Mouse (Mus musculus) limb, embryonic 11.5 days (tissue): Measurements from ENCODE around the gene Pld5. TPM values are rescaled to one million over a fixed set of nuclear protein-coding genes. Genes with fewer than 3 reads are reported as not detected.

Source experiments
- ATAC-seq: fragments of 200-750 bp; cut with Nextera tagmentation; 2 replicates; pipeline ENCODE4 v1.8.0; 2017; ENCODE audit warnings: low read depth; ENCODE audit not compliant: insufficient number of reproducible peaks, low FRiP score, low TSS enrichment
- DNase-seq: peaks from one replicate; pipeline ENCODE4 v3.0.0-alpha.2; 2015; ENCODE audit warnings: low spot score
- H3K27ac ChIP-seq: fragments of 300-500 bp; sonication (generic); replicated peaks from 2 replicates; pipeline ENCODE4 v1.5.1; 2014; ENCODE audit warnings: low read depth, mild to moderate bottlenecking, low read length
- H3K27me3 ChIP-seq: fragments of 300-500 bp; sonication (generic); 2 replicates; pipeline ENCODE4 v1.6.1; 2014; ENCODE audit warnings: mild to moderate bottlenecking, low read length, mixed read lengths; ENCODE audit not compliant: control insufficient read depth, insufficient read depth
- H3K36me3 ChIP-seq: fragments of 300-500 bp; sonication (generic); 2 replicates; pipeline ENCODE4 v1.6.1; 2014; ENCODE audit warnings: mild to moderate bottlenecking, low read length, moderate library complexity, mixed read lengths; ENCODE audit not compliant: control insufficient read depth, insufficient read depth
- H3K4me1 ChIP-seq: fragments of 300-500 bp; sonication (generic); 2 replicates; pipeline ENCODE4 v1.6.1; 2014; ENCODE audit warnings: low read length, mixed read lengths; ENCODE audit not compliant: control insufficient read depth, insufficient read depth
- H3K4me2 ChIP-seq: fragments of 300-500 bp; sonication (generic); 2 replicates; pipeline ENCODE4 v1.6.1; 2014; ENCODE audit warnings: low read depth, mild to moderate bottlenecking, moderate library complexity; ENCODE audit not compliant: severe bottlenecking
- H3K4me3 ChIP-seq: fragments of 300-500 bp; sonication (generic); 2 replicates; pipeline ENCODE4 v1.5.1; 2014; ENCODE audit warnings: low read depth, low read length
- H3K9ac ChIP-seq: fragments of 300-500 bp; sonication (generic); 2 replicates; pipeline ENCODE4 v1.6.1; 2014; ENCODE audit warnings: mild to moderate bottlenecking, low read length
- H3K9me3 ChIP-seq: fragments of 300-500 bp; sonication (generic); 2 replicates; pipeline ENCODE4 v1.6.1; 2016; ENCODE audit warnings: low read length; ENCODE audit not compliant: control insufficient read depth
- WGBS: fragments of 180-500 bp; shearing (Covaris S2); extraction: QIAGEN DNeasy Blood & Tissue Kit; methylation state at CpG from one replicate; pipeline ENCODE4 v1.1.7; 2014; 5-methylcytosine and 5-hydroxymethylcytosine counted together
- polyA plus RNA-seq: library from polyadenylated mRNA; unstranded; fragments of >200 nt; fragmentation: Nextera tagmentation; extraction: Ambion mirVana; gene quantifications from 2 replicates; pipeline ENCODE4 v1.2.1, GENCODE M21; 2014

Pld5 gene
- polyA plus RNA-seq, 1 experiment from 2014 or later, result 0.16 TPM

- no peaks in the 10 kb centered on the region for H3K36me3 ChIP-seq
- no peak for DNase-seq
- H3K4me2 ChIP-seq, result no peak within 1 kb of the TSS
- ATAC-seq, result no peak
- no peaks in the 10 kb centered on the region for H3K4me1 ChIP-seq
- 90% methylated on average over 9 of the region's 9 CpGs for WGBS
- H3K9me3 ChIP-seq, result no peaks in the 10 kb centered on the region
- no peaks in the 10 kb centered on the region for H3K27me3 ChIP-seq
- H3K4me3 ChIP-seq, result no peak within 1 kb of the TSS
- H3K27ac ChIP-seq, result no peak within 1 kb of the TSS
- no peak within 1 kb of the TSS for H3K9ac ChIP-seq
These were observed 355.1 kb downstream of the Pld5 start, which contains the start of gene Gm38100 for GRCm38 (mm10) chr1:175920029-175920428. Gene Gm38100 (plus strand): TSS chr1:175920329.

GRCm38 (mm10) chr1:175913728-175914303 lies 361.3 kb downstream of the Pld5 start:
- DNase-seq (no peak), ATAC-seq (no peak)
- Histone ChIP-seq H3K9me3 (no peaks in the 10 kb centered on the region), H3K4me1 (no peaks in the 10 kb centered on the region), H3K36me3 (peaks cover 5% of the 10 kb centered on the region), H3K4me3 (no peak overlapping the region), H3K4me2 (no peak overlapping the region), H3K27me3 (no peaks in the 10 kb centered on the region), H3K9ac (no peak overlapping the region), H3K27ac (no peak overlapping the region)
- 85% methylated on average over 5 of the region's 5 CpGs for WGBS
